Mouse (Mus musculus) forebrain, embryonic 11.5 days (tissue): ENCODE data around the gene Trh. TPM values are rescaled to one million over a fixed set of nuclear protein-coding genes. Genes with fewer than 3 reads are reported as not detected.

Experiments
- ATAC-seq: fragments of 200-750 bp; cut with Nextera tagmentation; replicated peaks from 2 replicates; pipeline ENCODE4 v1.8.0; 2017; ENCODE audit warnings: moderate TSS enrichment; ENCODE audit not compliant: low FRiP score
- DNase-seq: peaks from one replicate; pipeline ENCODE4 v3.0.0-alpha.2; 2017; ENCODE audit warnings: low spot score
- H3K27ac ChIP-seq: fragments of 300-500 bp; sonication (generic); 2 replicates; pipeline ENCODE4 v1.5.1; 2014; ENCODE audit warnings: low read depth, low read length
- H3K27me3 ChIP-seq: fragments of 300-500 bp; sonication (generic); 2 replicates; pipeline ENCODE4 v1.6.1; 2014; ENCODE audit warnings: mild to moderate bottlenecking, low read length, mixed read lengths; ENCODE audit not compliant: control insufficient read depth, insufficient read depth
- H3K36me3 ChIP-seq: fragments of 300-500 bp; sonication (generic); 2 replicates; pipeline ENCODE4 v1.6.1; 2014; ENCODE audit warnings: mild to moderate bottlenecking, low read length, moderate library complexity, mixed read lengths; ENCODE audit not compliant: control insufficient read depth, insufficient read depth
- H3K4me1 ChIP-seq: fragments of 300-500 bp; sonication (generic); replicated peaks from 2 replicates; pipeline ENCODE4 v1.6.1; 2014; ENCODE audit warnings: low read length, mixed read lengths; ENCODE audit not compliant: control insufficient read depth, insufficient read depth
- H3K4me2 ChIP-seq: fragments of 300-500 bp; sonication (generic); 2 replicates; pipeline ENCODE4 v1.6.1; 2014; ENCODE audit warnings: low read depth, mild to moderate bottlenecking, low read length, moderate library complexity, mixed read lengths; ENCODE audit not compliant: severe bottlenecking
- H3K4me3 ChIP-seq: fragments of 300-500 bp; sonication (generic); 2 replicates; pipeline ENCODE4 v1.5.1; 2014; ENCODE audit warnings: low read depth, low read length
- H3K9ac ChIP-seq: fragments of 300-500 bp; sonication (generic); 2 replicates; pipeline ENCODE4 v1.6.1; 2014; ENCODE audit warnings: low read length
- H3K9me3 ChIP-seq: fragments of 300-500 bp; sonication (generic); 2 replicates; pipeline ENCODE4 v1.6.1; 2016; ENCODE audit warnings: low read length, mixed read lengths; ENCODE audit not compliant: control insufficient read depth
- WGBS: fragments of 180-500 bp; shearing (Covaris S2); extraction: QIAGEN DNeasy Blood & Tissue Kit; methylation state at CpG from one replicate; pipeline ENCODE4 v1.1.7; 2014; 5-methylcytosine and 5-hydroxymethylcytosine counted together
- polyA plus RNA-seq: library from polyadenylated mRNA; unstranded; fragments of >200 nt; fragmentation: Nextera tagmentation; extraction: Ambion mirVana; gene quantifications from 2 replicates; pipeline ENCODE4 v1.2.1, GENCODE M21; 2014

Trh gene
- polyA plus RNA-seq, 1 experiment from 2014 or later = 1.0 TPM

DNA sequence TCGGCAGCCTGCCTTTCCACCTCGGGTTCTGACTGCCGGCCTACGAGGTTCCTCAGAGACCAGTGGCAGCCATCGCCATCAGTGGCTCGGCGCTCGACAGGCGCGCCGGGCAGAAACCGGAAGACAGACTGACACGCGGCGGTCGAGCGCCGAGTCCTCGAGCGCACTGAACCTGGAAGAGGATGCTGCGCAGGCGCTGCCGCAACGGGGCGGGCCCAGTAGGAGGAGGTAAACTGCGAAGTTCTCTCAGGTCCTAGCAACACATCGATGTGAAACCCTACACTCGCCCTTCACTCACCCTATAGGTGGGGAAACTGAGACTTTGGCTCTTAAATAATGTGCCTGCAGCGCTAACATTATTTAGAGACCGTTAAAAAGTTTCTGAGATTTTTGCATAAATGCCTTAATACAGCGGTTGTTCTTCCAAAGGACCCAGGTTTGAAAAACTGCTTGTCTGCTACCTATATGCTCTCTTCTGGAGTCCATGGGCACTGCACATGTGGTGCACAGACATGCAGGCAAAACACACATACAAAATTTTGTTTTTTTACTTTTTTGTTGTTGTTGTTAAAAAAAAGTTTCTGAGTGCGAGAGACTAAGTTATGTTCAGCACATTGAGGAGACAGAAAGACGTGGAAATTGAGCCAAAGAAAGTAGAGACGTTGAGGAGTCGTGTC lies 29.5 kb downstream of the Trh start, which contains the start of gene Rbsn:
Gene Rbsn, minus strand, starts transcription at position 153 of the 677 bp plus-strand sequence.
- no peaks in the 10 kb centered on the region for H3K9me3 ChIP-seq
- H3K4me2 ChIP-seq = peak within 1 kb of the TSS; percentile 67
- H3K36me3 ChIP-seq = no peaks in the 10 kb centered on the region
- H3K4me1 ChIP-seq = peaks cover 5% of the 10 kb centered on the region
- peak within 1 kb of the TSS; percentile 59 for H3K27ac ChIP-seq
- no peaks in the 10 kb centered on the region for H3K27me3 ChIP-seq
- peak within 1 kb of the TSS; percentile 95 for H3K4me3 ChIP-seq
- ATAC-seq (peak; percentile 95), DNase-seq (peak; percentile 96)
- WGBS = 11% methylated on average over 35 of the region's 35 CpGs
- peak within 1 kb of the TSS; percentile 92 for H3K9ac ChIP-seq

DNA sequence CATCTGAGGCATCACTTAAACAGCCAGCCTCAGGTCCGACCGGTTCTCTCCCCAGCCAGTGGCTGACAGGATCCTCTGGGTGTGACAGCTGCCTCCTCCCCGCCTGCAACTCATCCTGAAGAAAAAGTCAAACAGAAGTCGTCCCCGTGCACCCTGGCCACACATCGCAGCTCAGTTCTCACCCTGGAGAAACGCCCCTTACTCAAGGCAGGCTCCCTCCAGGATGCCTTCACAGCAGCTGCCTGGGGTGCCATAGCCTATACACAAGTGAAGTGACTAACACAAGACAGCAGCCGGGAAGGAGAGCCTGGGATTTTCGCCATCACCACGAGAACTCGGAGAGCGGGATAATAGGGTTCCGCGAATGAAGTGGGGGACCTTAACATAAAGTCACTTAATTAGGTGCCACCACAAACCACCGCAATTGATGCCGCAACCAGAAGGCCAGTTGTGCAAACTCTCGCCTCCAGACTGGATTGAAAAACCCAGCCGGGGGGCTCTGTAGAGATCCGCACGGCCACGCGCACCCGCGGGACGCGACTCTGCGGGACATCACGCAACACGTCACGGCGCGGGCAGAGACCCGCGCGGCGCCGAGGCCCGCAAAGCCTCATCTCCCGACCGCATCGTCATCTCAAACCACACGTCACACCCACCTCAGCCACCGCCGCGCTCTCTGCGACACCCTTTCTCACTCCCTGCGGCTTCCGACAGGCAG lies 30.2 kb downstream of the Trh start:
- peak; percentile 43; the same call in 1 of the 2 replicates for ATAC-seq
- WGBS = under 1% methylated on average over 48 of the region's 48 CpGs
- DNase-seq = peak; percentile 53

DNA sequence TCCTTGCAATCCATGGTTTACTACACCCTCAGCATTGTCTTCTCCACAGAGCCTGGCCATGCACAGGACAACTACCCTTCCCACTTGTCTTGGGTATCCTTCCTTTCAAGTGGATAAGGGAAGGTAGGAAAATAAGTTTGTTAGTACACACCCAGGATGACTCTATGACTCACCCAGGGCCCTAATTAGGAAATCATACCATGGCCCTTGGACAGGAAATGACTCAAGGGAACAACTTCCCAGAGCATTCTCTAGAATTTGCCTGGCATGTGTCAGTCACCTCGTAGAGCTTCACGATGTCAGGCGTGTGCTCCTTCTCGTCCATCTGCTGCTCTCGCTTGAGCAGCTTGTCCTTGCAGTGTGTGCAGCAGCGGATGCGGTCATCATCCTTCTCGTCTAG lies 45.0 kb downstream of the Trh start:
- 93% methylated on average over 8 of the region's 8 CpGs for WGBS

More for the DNA sequence above, 30.2 kb downstream of the Trh start:
- Histone ChIP-seq H3K4me3 (peak overlapping the region; percentile 95), H3K27me3 (no peaks in the 10 kb centered on the region), H3K36me3 (no peaks in the 10 kb centered on the region), H3K9me3 (no peaks in the 10 kb centered on the region), H3K27ac (peak overlapping the region; percentile 59), H3K4me1 (peaks cover 5% of the 10 kb centered on the region), H3K9ac (peak overlapping the region; percentile 92), H3K4me2 (peak overlapping the region; percentile 67)

More for the DNA sequence above, 45.0 kb downstream of the Trh start:
- H3K4me3 ChIP-seq = no peak overlapping the region
- H3K4me2 ChIP-seq = no peak overlapping the region
- H3K27ac ChIP-seq = no peak overlapping the region
- no peaks in the 10 kb centered on the region for H3K27me3 ChIP-seq
- no peak for DNase-seq
- no peaks in the 10 kb centered on the region for H3K4me1 ChIP-seq
- H3K9ac ChIP-seq = no peak overlapping the region
- H3K9me3 ChIP-seq = no peaks in the 10 kb centered on the region
- no peak for ATAC-seq
- peaks cover 7% of the 10 kb centered on the region; the same call in 1 of the 2 replicates for H3K36me3 ChIP-seq

Other genes with a start within 250 kb of the Trh start
- gene Nr2c2, start 153.3 kb downstream of the Trh start, polyA plus RNA-seq = 30.3 and 38.5 TPM in 2 replicates
- gene Mrps25, start 60.6 kb downstream of the Trh start, polyA plus RNA-seq = 86.2 and 87.7 TPM in 2 replicates
- 20.0 and 22.2 TPM in 2 replicates for gene Rbsn, start 29.7 kb downstream of the Trh start, polyA plus RNA-seq